In the genomic region with DNA sequence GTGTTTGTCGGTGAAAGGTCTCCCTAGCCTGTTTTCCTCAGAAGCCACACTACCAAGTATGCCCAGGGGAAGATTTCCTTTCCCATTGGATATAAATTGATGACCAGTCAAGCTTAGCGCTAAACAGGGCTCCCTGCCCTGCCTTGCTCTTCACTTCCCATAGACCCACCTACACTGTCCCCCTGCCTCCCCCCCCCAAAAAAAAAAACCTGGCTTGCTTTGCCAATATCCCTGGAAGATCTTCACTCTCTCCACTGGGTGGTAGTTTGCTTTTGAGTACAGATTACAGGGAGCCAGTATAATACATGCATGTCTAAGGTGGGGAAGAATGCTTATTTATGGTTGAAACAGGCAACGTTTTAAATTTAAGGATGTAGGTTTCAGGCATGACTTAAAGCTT, we compare ENCODE assay signal across 9 mouse cellular contexts. TPM values are rescaled to one million over a fixed set of nuclear protein-coding genes. Genes with fewer than 3 reads are reported as not detected.
DNase-seq lines count a peak whose midpoint lies in the region; ATAC-seq and TF ChIP-seq lines count a peak whose summit lies in the region.
"Had no signal": no experiment of that assay in that cellular context is flagged by ENCODE, and none has a peak within 500 bp of the region (broad histone marks: within the 10 kb centered on the region; RNA-seq: fewer than 3 reads in every experiment).

No protein-coding gene starts in this region.

- no peak overlapping the region for H3K9ac ChIP-seq in kidney, embryonic 16.5 days (replicated peaks; ENCODE audit: low read length)
- no peak overlapping the region for H3K9ac ChIP-seq in embryonic facial prominence, embryonic 12.5 days
- H3K9ac ChIP-seq in midbrain, postnatal 0 days (replicated peaks; ENCODE audit: low read length, poor library complexity, severe bottlenecking), result peak overlapping the region; percentile 84

- no peak overlapping the region for H3K27ac ChIP-seq in kidney, embryonic 16.5 days (ENCODE audit: low read length)
- H3K27ac ChIP-seq in embryonic facial prominence, embryonic 12.5 days, result no peak overlapping the region
- no peak overlapping the region for H3K27ac ChIP-seq in hindbrain, embryonic 10.5 days
- peak overlapping the region; percentile 95 for H3K27ac ChIP-seq in midbrain, postnatal 0 days (ENCODE audit: low read depth, low read length)
- H3K27ac ChIP-seq: heart, adult 2 months had no signal

- no peaks in the 10 kb centered on the region for H3K36me3 ChIP-seq in kidney, embryonic 16.5 days (ENCODE audit: insufficient read depth, low read length)
- H3K36me3 ChIP-seq in embryonic facial prominence, embryonic 12.5 days, result no peaks in the 10 kb centered on the region
- no peaks in the 10 kb centered on the region for H3K36me3 ChIP-seq in hindbrain, embryonic 10.5 days
- H3K36me3 ChIP-seq in midbrain, postnatal 0 days (ENCODE audit: insufficient read depth, low read length), result no peaks in the 10 kb centered on the region

- H3K27me3 ChIP-seq in kidney, embryonic 16.5 days (ENCODE audit: insufficient read depth, low read length), result peaks cover 26% of the 10 kb centered on the region
- peaks cover 19% of the 10 kb centered on the region for H3K27me3 ChIP-seq in embryonic facial prominence, embryonic 12.5 days
- peaks cover 39% of the 10 kb centered on the region for H3K27me3 ChIP-seq in hindbrain, embryonic 10.5 days (ENCODE audit: insufficient read depth, poor library complexity, severe bottlenecking)
- H3K27me3 ChIP-seq in midbrain, postnatal 0 days (ENCODE audit: insufficient read depth, low read length), result no peaks in the 10 kb centered on the region

- peak overlapping the region; percentile 75 for H3K4me2 ChIP-seq in kidney, embryonic 16.5 days (replicated peaks; ENCODE audit: low read depth, low read length)
- H3K4me2 ChIP-seq in embryonic facial prominence, embryonic 12.5 days (replicated peaks), result peak overlapping the region; percentile 75
- peak overlapping the region; percentile 54 for H3K4me2 ChIP-seq in midbrain, postnatal 0 days (ENCODE audit: low read depth, low read length, poor library complexity, severe bottlenecking)

- TF ChIP-seq CTCF in midbrain, postnatal 0 days (IDR thresholded peaks at IDR 0.05), result peak; percentile 68

- DNase-seq in kidney, postnatal 14 days, result no peak
- DNase-seq in hindbrain, embryonic 10.5 days (ENCODE audit: low spot score), result no peak
- peak; percentile 62 for DNase-seq in midbrain, postnatal 0 days (ENCODE audit: low spot score)
- DNase-seq in adrenal gland, postnatal 10 days, result no peak
- DNase-seq in urinary bladder, adult 2 months (ENCODE audit: low spot score), result no peak
- DNase-seq: heart, adult 2 months had no signal

- H3K4me1 ChIP-seq in kidney, embryonic 16.5 days (ENCODE audit: insufficient read depth, low read length), result peaks cover 8% of the 10 kb centered on the region; the same call in 1 of the 2 replicates
- H3K4me1 ChIP-seq in embryonic facial prominence, embryonic 12.5 days, result no peaks in the 10 kb centered on the region; the same call in 1 of the 2 replicates
- peaks cover 24% of the 10 kb centered on the region for H3K4me1 ChIP-seq in hindbrain, embryonic 10.5 days (replicated peaks)
- H3K4me1 ChIP-seq in midbrain, postnatal 0 days (ENCODE audit: insufficient read depth, low read length), result no peaks in the 10 kb centered on the region

- peak overlapping the region; percentile 65 for H3K4me3 ChIP-seq in kidney, embryonic 16.5 days (ENCODE audit: low read length)
- peak overlapping the region; percentile 70 for H3K4me3 ChIP-seq in embryonic facial prominence, embryonic 12.5 days
- H3K4me3 ChIP-seq in hindbrain, embryonic 10.5 days, result peak overlapping the region; percentile 67
- peak overlapping the region; percentile 80 for H3K4me3 ChIP-seq in midbrain, postnatal 0 days (ENCODE audit: low read depth, low read length)
- H3K4me3 ChIP-seq: heart, adult 2 months had no signal

- no peaks in the 10 kb centered on the region for H3K9me3 ChIP-seq in kidney, embryonic 16.5 days (ENCODE audit: low read length)
- H3K9me3 ChIP-seq in embryonic facial prominence, embryonic 12.5 days, result no peaks in the 10 kb centered on the region
- no peaks in the 10 kb centered on the region for H3K9me3 ChIP-seq in hindbrain, embryonic 10.5 days
- no peaks in the 10 kb centered on the region for H3K9me3 ChIP-seq in midbrain, postnatal 0 days (ENCODE audit: low read length)

- no peak for ATAC-seq in kidney, embryonic 16.5 days (ENCODE audit: low FRiP score, low TSS enrichment)
- ATAC-seq in embryonic facial prominence, embryonic 12.5 days (ENCODE audit: insufficient number of reproducible peaks, insufficient read depth, low FRiP score, low TSS enrichment), result no peak
- ATAC-seq in midbrain, postnatal 0 days (ENCODE audit: low FRiP score), result no peak
- no peak for ATAC-seq in megakaryocyte, adult 5-6 weeks (ENCODE audit: poor library complexity, severe bottlenecking)

- WGBS in kidney, embryonic 16.5 days, result 9% methylated on average over 3 of the region's 3 CpGs
- WGBS in embryonic facial prominence, embryonic 12.5 days, result 25% methylated on average over 3 of the region's 3 CpGs
- WGBS in hindbrain, embryonic 10.5 days, result 14% methylated on average over 3 of the region's 3 CpGs
- WGBS in midbrain, postnatal 0 days, result 5% methylated on average over 3 of the region's 3 CpGs

RNA-seq across cellular contexts. Expression of a gene that starts 1.8 kb away (rescaled TPM):
- polyA plus RNA-seq in kidney, embryonic 16.5 days (2015; fragmentation: Nextera tagmentation; extraction: Ambion mirVana), result 7.3 and 9.8 TPM in 2 replicates
- polyA plus RNA-seq in embryonic facial prominence, embryonic 12.5 days (2016; fragmentation: Nextera tagmentation; extraction: Ambion mirVana), result 6.0 and 7.6 TPM in 2 replicates
- polyA plus RNA-seq in hindbrain, embryonic 10.5 days (2016; fragmentation: Nextera tagmentation; extraction: Ambion mirVana), result 4.0 and 4.7 TPM in 2 replicates
- 180 and 218 TPM in 2 replicates for total RNA-seq in midbrain, postnatal 0 days (2014; rRNA removed)
- 72.4 and 80.2 TPM in 2 replicates for polyA plus RNA-seq in midbrain, postnatal 0 days (2015; fragmentation: Nextera tagmentation; extraction: Ambion mirVana)
- total RNA-seq in megakaryocyte, adult 5-6 weeks (2015), result 0.05 and 0.18 TPM in 2 replicates
- 0.04 and 0.62 TPM in 2 replicates for total RNA-seq in megakaryocyte, adult 5-6 weeks (2017)
- total RNA-seq in adrenal gland, postnatal 10 days (2021), result 1 to 10 TPM; 6.7 to 7.9 TPM
- 4.6 and 5.7 TPM in 2 replicates for polyA plus RNA-seq in urinary bladder, adult 2 months (2012; rRNA removed)
